Mouse (Mus musculus) thymus, postnatal 36 days (tissue): ENCODE data around the gene Dynlt1c.
"Not testable (repeated sequence)": the region's sequence is repeated elsewhere in the genome, so short reads cannot be mapped to it uniquely, and the experiment has no call there.

Source experiments
- DNase-seq, 2 experiments: peaks; one replicate each; pipeline ENCODE4 v3.0.0; 2022; ENCODE audit warnings: mixed read lengths in 2 of 2

Dynlt1c gene

DNA sequence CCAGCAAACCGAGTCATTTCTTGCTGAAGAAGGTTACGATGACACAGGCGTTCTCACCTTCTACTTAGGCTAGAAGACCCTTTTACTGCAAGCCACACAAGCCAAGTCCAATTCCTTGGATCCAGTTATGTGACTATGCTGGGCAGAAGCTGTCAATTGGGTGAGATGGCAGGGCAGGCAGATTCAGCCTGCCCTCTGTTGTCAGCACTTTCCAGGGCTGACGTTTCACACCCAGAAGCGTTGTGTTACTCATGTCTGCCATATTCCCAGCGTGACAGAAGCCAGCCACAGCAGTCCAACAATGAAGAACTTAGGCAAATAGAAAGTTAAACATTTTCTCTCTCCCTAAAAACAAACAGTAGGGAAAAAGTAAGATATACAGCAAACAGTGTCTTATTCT lies 18.6 kb downstream of the Dynlt1c start:
- DNase-seq, result not testable (repeated sequence)

DNA sequence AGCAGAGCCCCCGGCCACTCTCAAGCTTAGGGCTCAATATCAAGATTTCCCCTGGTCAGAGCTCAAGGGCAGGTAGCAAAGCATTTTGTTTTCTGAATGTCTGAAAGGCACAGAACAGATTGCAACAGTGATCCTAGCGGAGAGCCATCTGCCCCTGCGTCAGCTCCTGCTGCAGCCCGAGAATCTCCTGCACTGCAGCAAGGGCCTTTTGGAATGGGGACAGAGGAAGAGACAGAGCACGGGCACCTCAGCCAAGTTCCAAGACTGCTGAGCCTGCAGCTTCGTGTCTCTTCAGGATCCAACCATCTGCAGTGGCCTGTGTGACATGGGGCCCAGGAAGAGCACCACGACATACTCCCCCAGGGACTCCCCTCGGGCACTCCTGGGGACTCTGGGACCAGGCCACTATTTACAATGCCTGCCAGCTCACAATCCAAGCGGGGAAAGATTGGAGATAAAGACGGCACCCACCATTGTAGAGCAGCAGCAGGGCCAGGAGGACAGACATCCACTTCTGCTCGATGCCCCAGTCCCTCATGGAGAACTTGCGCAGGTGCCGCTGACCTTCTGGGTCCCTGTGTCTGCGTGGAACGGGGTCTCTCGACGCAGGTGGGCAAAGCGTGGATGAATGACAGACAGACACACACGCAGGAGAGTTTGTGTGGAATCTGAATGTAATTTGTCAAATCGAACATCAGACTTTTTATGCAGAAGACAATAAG lies 19.4 kb downstream of the Dynlt1c start:
- DNase-seq, result not testable (repeated sequence)

DNA sequence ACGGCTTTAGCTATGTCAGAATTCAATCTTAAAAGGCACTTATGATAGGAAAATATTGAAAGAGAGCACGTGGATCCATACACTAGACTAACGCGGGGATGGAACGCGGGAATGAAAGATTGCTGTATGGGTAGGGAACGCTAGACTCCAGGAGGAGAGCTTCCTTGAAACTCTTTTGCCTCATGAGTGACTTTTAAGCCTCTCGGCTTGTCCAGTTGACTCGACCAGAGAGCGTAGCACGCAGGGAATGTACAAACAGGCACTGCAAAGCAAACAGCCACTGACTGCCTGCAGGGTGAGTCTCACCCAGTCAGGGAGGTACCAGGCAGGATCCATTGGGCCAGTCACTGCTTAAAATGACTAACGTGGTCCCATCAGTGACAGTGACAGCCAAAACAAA lies 20.5 kb downstream of the Dynlt1c start:
- not testable (repeated sequence) for DNase-seq

DNA sequence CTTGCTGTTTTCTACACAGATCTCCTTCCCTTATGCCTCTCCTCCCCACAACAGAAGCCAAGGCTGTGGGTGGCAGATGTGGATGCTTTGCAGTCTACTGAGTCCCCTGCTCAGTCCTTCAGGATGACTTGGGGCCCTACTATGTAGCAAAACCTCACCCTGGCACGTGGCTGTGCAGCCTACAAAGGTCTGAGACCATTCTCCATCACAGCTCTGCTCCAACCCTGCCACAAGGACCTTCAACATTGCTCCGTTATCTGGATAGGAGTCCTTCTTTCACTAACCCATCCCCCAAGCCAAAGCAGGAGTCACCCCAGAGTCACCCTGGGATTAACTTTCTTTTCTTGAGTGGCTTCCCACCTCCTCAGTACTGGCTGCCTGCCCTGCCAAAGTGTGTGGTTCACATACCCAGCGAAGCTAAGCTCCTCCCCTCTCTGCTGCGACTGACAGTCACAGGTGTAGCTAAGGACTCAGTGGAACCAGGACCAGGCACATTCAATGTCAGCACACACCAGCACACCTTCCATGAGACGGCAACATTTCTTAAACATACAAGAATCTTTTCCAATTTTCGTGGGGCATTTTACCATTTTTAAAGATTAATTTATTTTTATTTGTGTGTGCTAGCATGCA lies 23.6 kb downstream of the Dynlt1c start:
- not testable (repeated sequence) for DNase-seq

DNA sequence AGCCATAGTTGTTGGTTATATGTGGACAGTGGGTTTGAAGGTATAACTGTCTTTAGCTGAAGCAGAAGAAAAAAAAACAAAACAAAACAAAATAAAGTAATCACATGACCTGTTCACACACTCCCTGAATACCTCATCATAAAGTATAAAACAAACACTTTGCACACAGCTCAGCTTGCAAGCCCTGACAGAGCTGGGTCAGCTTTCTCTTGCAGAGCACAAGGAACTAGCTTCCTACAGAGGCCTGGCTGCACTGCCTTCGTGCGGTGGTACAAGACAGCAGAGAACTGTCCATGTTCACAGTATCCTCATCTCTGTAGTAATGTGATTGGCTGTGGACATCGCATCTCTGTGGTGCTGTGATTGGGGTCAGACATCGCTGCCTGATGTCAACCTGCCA lies 28.9 kb downstream of the Dynlt1c start:
- DNase-seq, result not testable (repeated sequence)

DNA sequence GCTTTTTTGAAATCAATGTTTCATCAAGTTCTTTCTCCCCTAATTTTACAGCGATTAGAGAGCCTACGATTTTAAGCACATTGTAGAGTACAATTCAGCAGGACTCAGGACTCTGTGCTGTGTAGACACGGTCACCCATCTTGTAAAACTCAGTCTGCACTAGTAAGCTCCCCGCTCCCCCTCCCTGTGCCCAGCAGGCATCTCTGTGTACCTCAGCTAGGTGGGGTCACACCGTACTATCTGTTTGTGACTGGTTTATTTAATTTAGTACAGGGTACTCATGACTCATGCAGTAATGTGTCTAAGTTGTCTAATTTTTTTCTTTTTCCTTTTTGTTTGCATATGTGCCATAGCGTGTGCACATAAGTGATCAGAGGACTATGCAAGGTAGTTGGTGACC lies 31.4 kb downstream of the Dynlt1c start:
- DNase-seq, result not testable (repeated sequence)

DNA sequence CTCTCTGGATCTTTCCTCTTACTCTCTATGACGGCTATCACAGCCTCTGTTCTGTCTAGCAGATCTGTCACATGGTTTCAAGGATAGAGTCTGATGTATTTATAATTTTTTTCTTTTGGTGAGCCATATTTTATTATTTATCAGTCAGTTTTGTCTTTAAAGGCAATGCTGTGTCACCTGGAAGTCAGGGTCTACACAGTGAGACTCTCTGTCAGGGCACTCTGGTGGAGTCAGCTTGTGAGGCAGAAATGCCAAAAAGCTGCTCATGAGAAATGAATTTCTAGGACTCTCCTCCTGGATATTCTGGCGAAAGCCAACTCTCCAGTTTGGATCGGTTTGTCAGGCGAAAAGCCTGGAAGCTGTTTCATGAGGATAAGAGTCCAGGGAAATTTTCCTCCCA lies 34.3 kb downstream of the Dynlt1c start:
- DNase-seq, result not testable (repeated sequence)

DNA sequence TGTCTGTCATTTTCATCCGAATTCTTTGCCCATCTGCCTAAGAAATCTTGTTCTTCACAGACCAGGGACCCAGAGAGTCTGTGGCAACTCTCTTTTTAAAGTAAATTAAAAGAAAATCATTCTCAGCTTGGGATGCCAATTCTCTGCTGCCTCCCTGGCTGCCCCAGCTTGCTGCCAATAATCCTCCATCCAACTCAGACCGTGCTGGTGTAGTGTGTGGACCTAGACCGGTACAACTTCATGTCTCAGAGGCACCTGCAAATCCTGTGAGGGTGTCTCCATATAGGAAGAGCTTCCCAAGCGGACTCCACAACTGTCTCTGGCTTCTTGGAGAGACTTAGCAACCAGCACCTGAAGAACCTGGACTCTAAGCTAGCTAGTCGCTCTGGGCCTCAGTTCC lies 35.4 kb downstream of the Dynlt1c start:
- DNase-seq, result no peak

DNA sequence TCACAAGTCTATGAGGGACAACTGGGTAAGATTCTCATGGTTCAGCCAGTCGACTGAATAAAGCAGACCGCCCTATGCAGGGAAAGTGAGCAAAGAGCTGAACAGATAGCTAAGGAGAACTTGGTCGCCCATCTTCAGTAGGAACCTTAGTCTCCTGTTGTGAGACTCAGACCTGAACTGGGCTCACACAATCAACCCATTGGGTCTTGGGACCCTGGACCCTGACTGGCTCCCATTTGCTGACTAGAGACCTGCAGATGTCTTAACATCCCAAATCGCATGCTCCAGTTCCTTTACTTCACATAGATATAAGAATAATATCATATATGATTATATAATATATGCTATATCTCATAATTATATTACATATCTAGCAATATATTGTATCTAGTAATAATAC lies 36.0 kb downstream of the Dynlt1c start:
- not testable (repeated sequence) for DNase-seq

DNA sequence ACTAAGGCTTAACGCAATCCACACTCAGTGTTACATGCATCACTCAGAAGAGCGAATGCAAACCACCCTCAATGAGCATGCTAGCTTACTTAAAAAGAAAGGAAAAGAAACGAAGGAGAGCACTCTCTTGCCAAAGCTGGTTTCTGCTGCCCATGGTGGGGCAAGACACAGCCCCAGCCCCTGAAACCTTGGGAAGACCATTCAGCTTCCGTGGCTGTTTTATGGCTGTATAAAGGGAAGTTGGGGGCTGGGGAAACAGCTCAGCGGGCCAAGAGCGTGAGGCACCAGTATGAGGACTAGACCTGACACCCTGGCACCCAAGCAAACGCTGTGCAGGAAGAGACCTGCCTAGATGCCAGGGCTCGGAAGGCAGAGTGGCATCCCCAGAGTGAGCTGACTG lies 37.0 kb downstream of the Dynlt1c start:
- not testable (repeated sequence) for DNase-seq

DNA sequence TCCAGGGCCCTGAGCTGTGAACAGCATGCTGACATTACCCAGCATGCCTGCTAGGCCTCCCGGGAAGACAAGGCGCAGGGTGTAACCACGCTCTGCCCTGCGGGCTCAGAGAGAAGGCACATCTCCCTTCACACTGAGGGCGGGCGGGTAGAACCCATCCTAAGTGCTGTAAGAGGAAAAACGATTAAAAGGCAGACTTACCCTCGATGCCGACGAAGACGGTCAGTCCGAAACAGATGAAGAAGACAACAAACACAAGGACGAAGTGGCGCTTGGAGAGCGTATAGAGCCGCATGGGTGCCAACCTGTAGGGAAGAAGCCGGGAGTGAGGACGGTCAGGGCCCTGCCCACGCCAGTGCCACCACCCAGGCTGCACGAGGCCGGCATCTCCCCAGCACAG lies 38.0 kb downstream of the Dynlt1c start:
- DNase-seq, result not testable (repeated sequence)

DNA sequence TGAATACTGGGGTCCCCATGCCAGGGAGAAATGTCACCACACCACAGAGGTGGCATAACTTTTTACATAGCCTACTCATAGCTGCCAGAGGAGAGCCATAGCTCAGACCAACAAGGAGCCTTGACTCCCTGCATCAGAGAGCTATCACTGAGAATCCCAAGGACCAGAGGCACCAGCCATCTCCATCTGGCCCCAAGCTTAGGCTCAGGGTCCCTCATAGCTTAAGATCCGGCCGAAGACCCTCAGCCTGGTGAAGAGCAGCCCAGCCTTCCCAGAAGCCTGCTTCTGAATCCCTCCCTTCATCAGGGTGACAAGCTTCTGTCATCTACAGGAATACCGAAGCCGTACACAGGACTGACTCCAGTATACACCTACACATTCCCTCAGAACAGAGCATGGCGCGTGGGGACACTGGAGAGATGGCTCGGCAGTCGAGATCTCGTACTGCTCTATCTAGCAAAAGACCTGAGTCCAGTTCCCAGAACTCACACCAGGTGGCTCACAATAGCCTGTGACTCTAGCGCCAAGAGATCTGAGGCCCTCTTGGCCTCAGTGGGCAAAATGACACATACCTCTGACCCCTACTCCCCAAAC lies 38.7 kb downstream of the Dynlt1c start:
- not testable (repeated sequence) for DNase-seq

DNA sequence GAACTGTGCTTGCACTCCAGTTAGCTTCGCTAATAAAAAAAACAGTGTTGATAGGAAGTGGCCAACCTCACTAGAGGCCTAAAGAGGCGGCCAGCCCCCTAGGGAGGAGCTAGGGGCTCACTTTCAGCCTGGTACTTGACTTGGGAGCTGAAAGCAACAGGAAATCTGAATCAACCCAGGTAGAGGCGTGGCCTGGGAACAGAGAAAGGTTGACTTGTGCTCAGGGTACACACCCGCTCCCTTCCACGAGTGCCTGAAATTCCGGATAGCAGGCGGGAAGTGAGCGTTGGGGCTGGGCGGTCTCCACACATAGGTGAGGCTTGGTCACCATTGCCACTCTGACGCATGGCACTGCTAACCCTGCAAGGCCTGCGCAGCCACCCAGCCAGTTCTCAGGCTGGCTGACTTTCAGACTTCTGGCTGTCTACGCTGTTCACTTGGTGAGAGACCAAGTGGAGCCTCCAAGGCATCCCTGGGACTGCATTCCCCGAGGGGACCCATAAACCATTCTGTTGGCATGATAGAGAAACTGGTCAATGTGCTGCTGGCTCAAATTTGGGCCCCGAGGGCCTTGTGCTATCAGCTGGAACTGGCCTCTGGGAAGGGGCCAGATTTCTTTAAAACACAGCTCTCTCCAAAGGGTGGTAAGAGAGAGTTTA lies 39.4 kb downstream of the Dynlt1c start:
- DNase-seq, result peak in 1 of 2 experiments; percentile 20

DNA sequence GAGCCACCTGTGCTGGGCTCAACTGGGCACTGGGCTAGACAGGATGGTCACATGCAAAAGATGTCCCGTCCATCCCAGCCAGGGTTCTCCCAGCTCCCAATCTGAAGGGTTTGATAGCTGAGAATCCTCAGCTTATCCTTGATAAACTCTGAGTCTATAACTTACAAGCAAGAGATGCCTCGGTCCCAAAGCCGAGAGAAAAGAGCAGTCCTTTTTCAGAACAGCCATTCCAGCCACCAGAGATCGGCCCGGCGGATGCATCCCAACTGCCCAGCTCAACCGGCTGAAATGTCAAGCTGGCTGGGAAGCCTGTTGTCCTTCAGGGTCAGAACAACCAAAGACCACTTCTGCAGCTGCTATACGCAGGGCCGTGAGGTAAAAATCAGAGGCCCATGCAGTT lies 42.7 kb downstream of the Dynlt1c start:
- not testable (repeated sequence) for DNase-seq

DNA sequence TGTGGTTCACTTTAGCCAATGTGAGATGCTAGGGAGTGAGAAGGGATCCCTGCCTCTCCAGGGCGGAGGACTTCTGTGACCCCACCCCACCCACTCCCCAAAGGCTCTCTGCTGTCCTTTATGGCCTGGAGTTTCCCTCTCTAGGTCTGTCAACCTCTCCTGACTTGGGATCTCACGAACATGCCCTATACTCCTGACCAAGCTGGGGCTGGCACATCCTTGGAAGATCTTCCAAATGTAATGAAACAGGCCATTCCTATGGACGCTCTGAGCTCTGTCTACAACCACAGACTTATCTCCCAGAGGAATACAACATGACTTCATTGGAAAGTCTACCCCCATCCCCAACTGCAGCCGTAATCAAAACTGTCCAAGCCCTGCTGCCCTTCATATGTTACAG lies 43.2 kb downstream of the Dynlt1c start:
- not testable (repeated sequence) for DNase-seq

DNA sequence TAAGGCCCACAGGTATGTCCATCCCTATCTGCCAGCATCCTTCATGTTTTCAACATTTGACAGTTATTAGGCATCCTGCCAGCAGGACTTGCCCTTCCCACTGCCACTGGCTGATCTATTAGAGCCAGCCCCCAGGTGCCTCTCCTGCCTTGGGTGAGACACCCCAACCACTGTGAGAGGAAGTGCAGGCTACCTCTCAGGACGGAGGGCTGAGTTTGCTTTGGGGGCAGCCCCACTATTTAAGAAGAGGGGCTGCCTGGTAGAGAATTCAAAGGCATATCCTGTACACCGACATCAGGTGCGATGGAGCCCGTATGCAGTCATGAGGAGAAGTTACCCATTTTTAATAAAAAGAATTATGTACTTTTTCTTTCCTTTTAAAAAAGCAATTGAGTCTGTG lies 44.2 kb downstream of the Dynlt1c start:
- not testable (repeated sequence) for DNase-seq

DNA sequence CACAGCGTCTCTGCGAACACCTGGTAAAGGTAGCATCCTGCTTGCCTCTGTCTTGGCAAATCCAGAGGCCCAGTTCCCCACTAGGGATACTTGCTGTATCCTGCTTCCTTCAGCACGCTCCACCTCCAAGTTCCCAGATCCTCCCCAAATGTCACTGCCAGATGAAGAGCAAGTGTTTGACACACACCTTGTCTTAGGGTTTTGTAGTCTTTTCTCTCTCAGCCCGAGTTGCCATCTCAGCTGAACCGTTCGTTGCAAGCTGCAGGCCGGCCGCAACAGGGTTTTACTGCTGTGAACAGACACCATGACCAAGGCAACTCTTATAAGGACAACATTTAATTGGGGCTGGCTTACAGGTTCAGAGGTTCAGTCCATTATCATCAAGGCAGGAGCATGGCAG lies 45.4 kb downstream of the Dynlt1c start:
- DNase-seq, result not testable (repeated sequence)

DNA sequence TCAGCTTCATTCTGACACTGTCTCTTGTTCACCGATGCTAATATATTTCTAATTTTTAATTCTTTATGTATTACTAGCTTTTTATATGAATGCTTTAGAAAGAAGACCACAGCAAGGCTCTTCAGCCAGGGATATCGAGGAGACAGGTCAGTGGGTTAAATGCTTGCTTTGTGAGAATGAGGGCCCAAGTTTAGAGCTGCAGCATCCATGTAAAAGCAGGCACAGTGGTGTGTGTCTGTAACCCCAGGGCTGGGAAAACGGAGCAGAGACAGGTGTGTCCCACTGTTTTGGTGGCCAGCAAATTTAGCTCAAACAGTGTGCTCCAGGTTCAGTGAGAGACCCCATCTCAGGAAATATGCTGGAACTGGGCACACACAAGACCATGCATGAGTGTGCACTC lies 46.0 kb downstream of the Dynlt1c start:
- DNase-seq, result not testable (repeated sequence)

DNA sequence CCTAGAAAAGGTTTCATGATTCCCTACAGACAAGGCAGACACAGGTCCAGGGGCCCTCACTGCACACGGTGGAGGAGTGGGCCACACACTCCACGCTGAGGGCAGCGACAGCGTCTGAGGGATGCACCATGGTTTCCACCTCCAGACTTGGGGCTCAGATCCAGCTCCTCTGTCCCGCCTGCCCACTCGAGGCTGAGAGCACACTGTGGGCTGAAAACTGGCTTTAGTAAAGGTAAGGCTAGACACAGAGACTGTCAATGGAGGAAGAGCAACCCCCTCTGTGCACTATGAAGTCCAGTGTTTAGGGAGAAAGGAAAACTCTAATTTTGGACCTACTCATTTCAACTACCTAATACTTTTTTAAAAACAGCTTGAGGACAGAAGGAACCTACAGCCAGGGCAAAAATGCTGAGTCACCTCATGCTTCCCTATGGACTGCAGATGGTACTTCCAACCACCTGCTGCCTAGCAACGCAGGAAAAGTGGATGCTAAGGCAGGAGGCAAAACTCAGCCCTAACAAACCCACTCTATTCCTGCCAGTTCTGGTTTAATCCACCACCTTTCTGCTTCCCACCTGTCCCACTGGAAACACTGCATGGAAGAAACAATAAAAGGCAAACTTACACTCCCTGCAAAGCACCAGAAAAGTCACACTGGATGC lies 49.6 kb downstream of the Dynlt1c start:
- not testable (repeated sequence) for DNase-seq

DNA sequence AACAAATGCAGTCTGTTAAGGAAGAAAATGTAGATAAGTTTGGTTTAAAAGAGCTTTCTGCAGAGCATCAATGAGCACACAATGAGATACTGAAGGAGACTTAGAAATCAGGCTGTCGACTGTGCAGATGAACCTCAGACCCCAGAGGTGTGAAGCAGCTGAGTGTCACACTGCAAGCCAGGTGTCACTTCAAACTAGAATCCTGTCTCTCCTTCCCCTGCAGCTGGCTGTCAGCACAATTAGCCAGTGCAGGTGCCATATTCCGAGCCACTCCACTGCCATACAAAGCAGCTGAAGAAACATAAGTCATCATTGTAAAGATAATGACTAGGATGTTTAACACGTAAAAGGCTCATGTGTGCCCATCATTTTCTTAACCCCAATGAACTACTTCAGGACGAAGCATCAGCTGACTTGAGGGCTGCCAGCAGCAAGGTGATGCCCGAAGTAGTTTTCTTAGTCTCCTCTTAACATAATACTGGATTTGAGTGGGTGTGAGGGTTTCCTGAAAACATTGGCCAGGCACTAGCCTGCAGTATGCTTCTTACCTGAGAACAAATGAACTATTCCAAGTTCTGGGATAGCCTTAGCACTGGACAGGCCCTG lies 52.0 kb downstream of the Dynlt1c start:
- peak in 1 of 2 experiments; percentile 54 for DNase-seq

DNA sequence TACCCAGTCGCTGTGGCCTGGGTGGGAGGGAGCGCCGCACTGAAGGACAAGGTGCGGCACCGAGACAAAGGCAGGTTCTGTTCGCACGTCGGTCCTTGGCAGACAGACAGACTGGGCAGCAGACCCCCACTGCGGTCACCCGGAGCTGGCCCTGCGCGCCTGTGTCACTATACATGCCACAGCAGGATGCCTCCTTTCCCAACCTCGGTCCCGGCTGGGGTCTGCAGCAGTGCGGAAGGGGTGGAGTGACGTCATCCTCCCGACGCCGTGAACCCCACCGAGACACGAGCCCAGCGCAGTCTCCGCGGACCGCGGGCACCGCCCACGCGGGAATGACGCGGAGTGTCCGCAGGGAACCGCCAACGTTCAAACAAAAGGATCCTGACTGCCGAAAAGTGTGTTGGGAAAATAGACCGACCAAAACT lies 53.6 kb downstream of the Dynlt1c start:
- peak; percentile 68 to 79 for DNase-seq

DNA sequence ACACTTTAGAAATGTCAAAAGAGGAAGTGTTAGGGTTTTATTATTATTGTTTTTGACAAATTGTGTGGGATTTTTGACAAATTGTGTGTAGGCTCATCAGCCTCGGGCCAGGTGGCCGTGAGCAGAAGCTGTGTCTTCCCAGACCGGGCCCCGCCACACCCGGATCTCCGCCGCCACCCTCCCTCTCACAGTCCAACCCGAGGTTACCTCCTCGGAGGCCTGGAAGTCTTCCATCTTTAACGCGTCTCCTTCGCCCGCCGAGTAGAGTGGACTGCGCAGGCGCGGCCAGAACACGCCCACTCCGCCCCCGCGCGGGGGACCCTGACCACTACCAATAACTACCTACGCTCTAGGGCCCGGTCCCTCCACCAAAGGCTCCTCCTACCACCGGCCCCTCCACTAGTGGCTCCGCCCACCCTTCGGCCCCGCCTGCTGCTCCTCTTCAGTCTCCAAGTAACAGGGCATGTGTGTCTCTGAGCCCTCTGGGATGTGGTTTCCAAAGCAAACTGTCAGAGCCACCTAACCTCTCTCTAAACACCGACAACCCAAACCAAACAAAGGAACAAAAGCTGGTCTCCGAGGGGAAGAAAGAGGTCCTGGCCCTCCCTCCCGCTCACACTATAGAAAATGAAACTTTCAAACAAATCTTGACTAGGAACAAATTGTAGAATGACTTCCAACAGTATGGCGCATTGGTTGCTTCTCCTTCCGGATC lies 54.3 kb downstream of the Dynlt1c start, which contains the start of gene Dynlt1f:
Dynlt1f (minus strand) TSS at position 334 of the 715 bp plus-strand sequence.
- DNase-seq, result peak; percentile 77 to 83
